Mouse (Mus musculus): ENCODE data around the gene Olfr1040. TPM values are rescaled to one million over a fixed set of nuclear protein-coding genes. Genes with fewer than 3 reads are reported as not detected.

Olfr1040 gene
- polyA plus RNA-seq, 1 experiment from 2014 or later: not detected

Other genes starting within 250 kb of the Olfr1040 start
- gene Olfr1024, start 241.7 kb downstream of the Olfr1040 start, polyA plus RNA-seq (2015; fragmentation: Nextera tagmentation; extraction: Ambion mirVana): not detected in 2 replicates
- not detected in 2 replicates for gene Olfr1025-ps1, start 231.5 kb downstream of the Olfr1040 start, polyA plus RNA-seq (2015; fragmentation: Nextera tagmentation; extraction: Ambion mirVana)
- gene Olfr1026, start 225.2 kb downstream of the Olfr1040 start, polyA plus RNA-seq (2015; fragmentation: Nextera tagmentation; extraction: Ambion mirVana): not detected in 2 replicates
- not detected in 2 replicates for gene Olfr1028, start 196.3 kb downstream of the Olfr1040 start, polyA plus RNA-seq (2015; fragmentation: Nextera tagmentation; extraction: Ambion mirVana)
- gene Olfr1029, start 172.8 kb downstream of the Olfr1040 start, polyA plus RNA-seq (2015; fragmentation: Nextera tagmentation; extraction: Ambion mirVana): not detected in 2 replicates
- not detected in 2 replicates for gene Olfr1030, start 167.5 kb downstream of the Olfr1040 start, polyA plus RNA-seq (2015; fragmentation: Nextera tagmentation; extraction: Ambion mirVana)
- gene Olfr1031, start 156.4 kb downstream of the Olfr1040 start, polyA plus RNA-seq (2015; fragmentation: Nextera tagmentation; extraction: Ambion mirVana): not detected in 2 replicates
- not detected in 2 replicates for gene Olfr1032, start 141.2 kb downstream of the Olfr1040 start, polyA plus RNA-seq (2015; fragmentation: Nextera tagmentation; extraction: Ambion mirVana)
- gene Olfr1033, start 126.1 kb downstream of the Olfr1040 start, polyA plus RNA-seq (2015; fragmentation: Nextera tagmentation; extraction: Ambion mirVana): 3.1 and 4.9 TPM in 2 replicates
- 0.04 and 0.05 TPM in 2 replicates for gene Olfr1034, start 100.9 kb downstream of the Olfr1040 start, polyA plus RNA-seq (2015; fragmentation: Nextera tagmentation; extraction: Ambion mirVana)
- gene Olfr1036, start 72.7 kb downstream of the Olfr1040 start, polyA plus RNA-seq (2015; fragmentation: Nextera tagmentation; extraction: Ambion mirVana): not detected in 2 replicates
- gene Olfr1037, start 59.3 kb downstream of the Olfr1040 start, polyA plus RNA-seq (2015; fragmentation: Nextera tagmentation; extraction: Ambion mirVana): not detected in 2 replicates
- gene Olfr1039, start 10.8 kb downstream of the Olfr1040 start, polyA plus RNA-seq (2015; fragmentation: Nextera tagmentation; extraction: Ambion mirVana): not detected in 2 replicates
- gene Olfr1042, start 15.1 kb upstream of the Olfr1040 start, polyA plus RNA-seq (2015; fragmentation: Nextera tagmentation; extraction: Ambion mirVana): not detected in 2 replicates
- not detected in 2 replicates for gene Olfr1043, start 20.8 kb upstream of the Olfr1040 start, polyA plus RNA-seq (2015; fragmentation: Nextera tagmentation; extraction: Ambion mirVana)
- not detected in 2 replicates for gene Olfr1044, start 31.1 kb upstream of the Olfr1040 start, polyA plus RNA-seq (2015; fragmentation: Nextera tagmentation; extraction: Ambion mirVana)
- gene Olfr52, start 39.0 kb upstream of the Olfr1040 start, polyA plus RNA-seq (2015; fragmentation: Nextera tagmentation; extraction: Ambion mirVana): not detected in 2 replicates
- not detected in 2 replicates for gene Olfr1045, start 56.3 kb upstream of the Olfr1040 start, polyA plus RNA-seq (2015; fragmentation: Nextera tagmentation; extraction: Ambion mirVana)
- gene Olfr1046, start 72.6 kb upstream of the Olfr1040 start, polyA plus RNA-seq (2015; fragmentation: Nextera tagmentation; extraction: Ambion mirVana): not detected in 2 replicates
- gene Olfr1047, start 84.7 kb upstream of the Olfr1040 start, polyA plus RNA-seq (2015; fragmentation: Nextera tagmentation; extraction: Ambion mirVana): not detected in 2 replicates
- not detected in 2 replicates for gene Olfr1048, start 93.6 kb upstream of the Olfr1040 start, polyA plus RNA-seq (2015; fragmentation: Nextera tagmentation; extraction: Ambion mirVana)
- gene Olfr1049, start 111.6 kb upstream of the Olfr1040 start, polyA plus RNA-seq (2015; fragmentation: Nextera tagmentation; extraction: Ambion mirVana): not detected in 2 replicates
- not detected in 2 replicates for gene Olfr1051, start 132.4 kb upstream of the Olfr1040 start, polyA plus RNA-seq (2015; fragmentation: Nextera tagmentation; extraction: Ambion mirVana)
- gene Olfr1052, start 145.7 kb upstream of the Olfr1040 start, polyA plus RNA-seq (2015; fragmentation: Nextera tagmentation; extraction: Ambion mirVana): not detected in 2 replicates
- not detected in 2 replicates for gene Olfr1053, start 168.6 kb upstream of the Olfr1040 start, polyA plus RNA-seq (2015; fragmentation: Nextera tagmentation; extraction: Ambion mirVana)
- gene Olfr1054, start 188.7 kb upstream of the Olfr1040 start, polyA plus RNA-seq (2015; fragmentation: Nextera tagmentation; extraction: Ambion mirVana): not detected in 2 replicates
- not detected in 2 replicates for gene Olfr1055, start 203.6 kb upstream of the Olfr1040 start, polyA plus RNA-seq (2015; fragmentation: Nextera tagmentation; extraction: Ambion mirVana)
- gene Olfr1056, start 215.7 kb upstream of the Olfr1040 start, polyA plus RNA-seq (2015; fragmentation: Nextera tagmentation; extraction: Ambion mirVana): not detected in 2 replicates
- not detected in 2 replicates for gene Olfr1057, start 231.7 kb upstream of the Olfr1040 start, polyA plus RNA-seq (2015; fragmentation: Nextera tagmentation; extraction: Ambion mirVana)
- gene Olfr1058, start 241.8 kb upstream of the Olfr1040 start, polyA plus RNA-seq (2015; fragmentation: Nextera tagmentation; extraction: Ambion mirVana): not detected in 2 replicates